In the genomic region with DNA sequence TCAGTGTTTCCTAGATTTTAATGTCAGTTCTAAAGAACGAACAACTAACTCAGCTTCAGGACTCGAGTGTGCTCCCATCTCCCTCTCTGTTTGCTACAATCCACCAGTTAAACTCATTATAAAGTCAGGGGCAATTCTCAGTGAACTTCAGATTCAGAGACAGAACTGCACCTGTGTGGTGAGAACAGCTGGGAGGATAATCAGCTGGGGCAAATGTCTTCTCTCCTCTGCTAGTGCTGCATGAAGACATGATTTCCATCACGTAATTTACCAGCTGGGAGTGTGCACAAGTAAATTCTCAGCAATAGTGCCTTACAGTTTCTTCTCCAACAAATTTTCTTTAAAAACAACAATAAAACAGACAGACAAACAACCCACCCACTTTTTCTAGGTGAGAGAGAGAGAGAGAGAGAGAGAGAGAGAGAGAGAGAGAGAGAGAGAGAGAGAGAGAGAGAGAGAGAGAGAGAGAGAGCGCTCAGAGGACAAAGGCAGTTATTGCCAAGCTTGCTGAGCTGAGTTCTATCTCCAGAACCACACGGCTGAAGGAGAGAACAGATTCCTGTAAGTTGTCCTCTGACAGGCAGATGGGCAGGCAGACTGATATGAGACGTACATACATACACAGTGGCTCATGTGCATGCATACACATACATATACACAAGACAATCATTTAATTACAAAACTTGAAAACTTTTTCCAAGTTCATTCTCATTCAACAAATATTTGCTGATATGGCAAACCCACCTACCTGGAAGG, we compare ENCODE assay signal across 16 mouse cellular contexts.
DNase-seq lines count a peak whose midpoint lies in the region; ATAC-seq and TF ChIP-seq lines count a peak whose summit lies in the region.
"Had no signal": no experiment of that assay in that cellular context is flagged by ENCODE, and none has a peak within 500 bp of the region (broad histone marks: within the 10 kb centered on the region; RNA-seq: fewer than 3 reads in every experiment).

No protein-coding gene starts in this region.

- WGBS in forebrain, embryonic 16.5 days, result 48% methylated on average over 6 of the region's 6 CpGs

- peak overlapping the region; percentile 16; the same call in 1 of the 2 replicates for H3K27ac ChIP-seq in layer of hippocampus, adult 2 months
- H3K27ac ChIP-seq in forebrain, embryonic 16.5 days (ENCODE audit: low read length), result peak overlapping the region; percentile 17; the same call in 1 of the 2 replicates
- H3K27ac ChIP-seq: heart, embryonic 13.5 days; liver, embryonic 15.5 days had no signal

- no peak overlapping the region for H3K4me3 ChIP-seq in layer of hippocampus, adult 2 months
- no peak overlapping the region for H3K4me3 ChIP-seq in forebrain, embryonic 16.5 days (replicated peaks; ENCODE audit: low read length)
- H3K4me3 ChIP-seq: erythroblast, embryonic 14.5 days; heart, embryonic 13.5 days; liver, embryonic 15.5 days had no signal

- no peaks in the 10 kb centered on the region for H3K27me3 ChIP-seq in forebrain, embryonic 16.5 days (replicated peaks; ENCODE audit: control insufficient read depth, insufficient read depth, low read length)
- H3K27me3 ChIP-seq: heart, embryonic 13.5 days; liver, embryonic 15.5 days had no signal

- H3K4me1 ChIP-seq in forebrain, embryonic 16.5 days (replicated peaks; ENCODE audit: control insufficient read depth, insufficient read depth, low read length), result peaks cover 8% of the 10 kb centered on the region
- H3K4me1 ChIP-seq: liver, embryonic 15.5 days had no signal

- peak; percentile 54 for ATAC-seq in forebrain, embryonic 16.5 days
- ATAC-seq: lung, postnatal 0 days had no signal

- H3K4me2 ChIP-seq in forebrain, embryonic 16.5 days (ENCODE audit: low read length), result no peak overlapping the region
- H3K4me2 ChIP-seq: heart, embryonic 13.5 days; liver, embryonic 15.5 days had no signal

- TF ChIP-seq CTCF in layer of hippocampus, adult 2 months (conservative IDR thresholded peaks at IDR 0.05), result no peak

- H3K9me3 ChIP-seq in forebrain, embryonic 16.5 days (ENCODE audit: control insufficient read depth, low read length), result no peaks in the 10 kb centered on the region
- H3K9me3 ChIP-seq: heart, embryonic 13.5 days; liver, embryonic 15.5 days had no signal

- no peak overlapping the region for H3K9ac ChIP-seq in forebrain, embryonic 16.5 days (replicated peaks; ENCODE audit: low read depth, low read length)
- H3K9ac ChIP-seq: heart, embryonic 13.5 days; liver, embryonic 15.5 days had no signal

- no peaks in the 10 kb centered on the region for H3K36me3 ChIP-seq in forebrain, embryonic 16.5 days (ENCODE audit: control insufficient read depth, insufficient read depth)
- H3K36me3 ChIP-seq: heart, embryonic 13.5 days; liver, embryonic 15.5 days had no signal

- no peak for DNase-seq in layer of hippocampus, adult 2 months (ENCODE audit: low spot score in 2 of 2)
- no peak for DNase-seq in layer of hippocampus, adult 9-10 months (ENCODE audit: low spot score)
- peak; percentile 4 for DNase-seq in right cerebral cortex, adult 18-20 months
- no peak for DNase-seq in right cerebral cortex, postnatal 36 days (ENCODE audit: low spot score in 2 of 2)
- DNase-seq in kidney, postnatal 25 days, result no peak
- DNase-seq in gastrocnemius, adult 18-20 months (ENCODE audit: low spot score), result no peak
- DNase-seq: adrenal gland, postnatal 25 days; cerebellum, postnatal 10 days; heart, postnatal 36 days; kidney, adult 8-10 months; kidney, postnatal 4 days had no signal
